Mouse (Mus musculus): ENCODE measurements at regions not wholly inside any gene's neighbourhood (a gene's known extent, or its start where the extent isn't known, plus 50 kb on each side); places are given as distances from the start of the nearest gene placed in this dataset.
"Not testable (repeated sequence)": the region's sequence is repeated elsewhere in the genome, so short reads cannot be mapped to it uniquely, and the experiment has no call there.

DNA sequence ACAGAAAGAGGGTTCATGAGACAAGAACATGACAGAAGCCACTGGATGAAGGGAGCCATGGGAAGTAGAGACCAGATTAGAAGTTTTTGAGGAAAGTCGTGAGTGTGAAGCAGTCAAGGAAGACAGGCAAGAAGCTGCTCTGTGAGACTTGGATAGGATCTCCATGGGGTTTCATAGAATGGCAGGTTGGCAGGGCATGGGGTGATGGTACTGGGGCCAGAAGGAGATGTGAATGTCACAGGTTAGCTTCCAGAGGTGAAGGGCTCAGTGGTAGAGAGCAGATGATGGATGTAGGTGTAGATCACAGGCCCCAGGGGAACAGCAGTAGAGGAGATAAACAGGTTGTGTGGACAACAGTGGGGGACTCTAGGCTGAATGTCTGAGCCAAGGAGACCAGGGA, 123.4 kb downstream of the Dll1 start:
- no peak overlapping the region for H3K4me3 ChIP-seq (ENCODE audit: low read depth, low read length)
- WGBS (ENCODE audit: insufficient replicate concordance) = 57% methylated on average over 1 of the region's 1 CpGs
- H3K4me1 ChIP-seq (ENCODE audit: control insufficient read depth, low read depth, low read length) = no peaks in the 10 kb centered on the region
- no peak overlapping the region for H3K27ac ChIP-seq (ENCODE audit: low read length)
- H3K4me2 ChIP-seq (ENCODE audit: low read depth, low read length) = no peak overlapping the region
- no peak for ATAC-seq (ENCODE audit: low read depth)
- H3K9ac ChIP-seq (ENCODE audit: low read depth, low read length) = no peak overlapping the region
- H3K9me3 ChIP-seq (replicated peaks; ENCODE audit: control insufficient read depth, low read length) = no peaks in the 10 kb centered on the region
- H3K27me3 ChIP-seq (ENCODE audit: control insufficient read depth, insufficient read depth, low read depth, low read length) = no peaks in the 10 kb centered on the region
- H3K36me3 ChIP-seq (ENCODE audit: control insufficient read depth, insufficient read depth) = no peaks in the 10 kb centered on the region

DNA sequence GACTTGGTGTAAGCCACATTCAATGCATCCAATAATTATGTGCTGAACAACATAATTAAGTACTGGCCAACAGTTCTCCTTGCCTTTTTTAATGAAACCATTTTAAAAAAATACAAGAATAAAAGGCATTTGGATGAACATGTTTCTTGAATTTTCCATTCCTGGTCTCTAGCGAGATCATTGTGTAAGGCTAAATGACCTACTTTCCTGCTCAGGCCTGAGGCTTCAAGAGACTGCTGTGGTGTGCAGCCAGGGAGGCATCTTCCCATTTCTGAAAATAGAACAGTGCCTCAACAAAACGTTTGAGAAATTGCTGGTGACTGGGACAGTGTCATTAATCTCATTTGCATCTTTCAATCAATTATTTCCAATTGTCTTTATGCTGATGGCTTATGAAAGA, 124.5 kb downstream of the Dll1 start:
- Histone ChIP-seq H3K27me3 (ENCODE audit: control insufficient read depth, insufficient read depth, low read depth, low read length) (no peaks in the 10 kb centered on the region), H3K4me2 (ENCODE audit: low read depth, low read length) (no peak overlapping the region), H3K27ac (ENCODE audit: low read length) (no peak overlapping the region), H3K9ac (ENCODE audit: low read depth, low read length) (no peak overlapping the region), H3K9me3 (replicated peaks; ENCODE audit: control insufficient read depth, low read length) (no peaks in the 10 kb centered on the region), H3K36me3 (ENCODE audit: control insufficient read depth, insufficient read depth) (no peaks in the 10 kb centered on the region), H3K4me3 (ENCODE audit: low read depth, low read length) (no peak overlapping the region), H3K4me1 (ENCODE audit: control insufficient read depth, low read depth, low read length) (no peaks in the 10 kb centered on the region)
- 36% methylated on average over 2 of the region's 2 CpGs for WGBS (ENCODE audit: insufficient replicate concordance)
- ATAC-seq (ENCODE audit: low read depth) = no peak

DNA sequence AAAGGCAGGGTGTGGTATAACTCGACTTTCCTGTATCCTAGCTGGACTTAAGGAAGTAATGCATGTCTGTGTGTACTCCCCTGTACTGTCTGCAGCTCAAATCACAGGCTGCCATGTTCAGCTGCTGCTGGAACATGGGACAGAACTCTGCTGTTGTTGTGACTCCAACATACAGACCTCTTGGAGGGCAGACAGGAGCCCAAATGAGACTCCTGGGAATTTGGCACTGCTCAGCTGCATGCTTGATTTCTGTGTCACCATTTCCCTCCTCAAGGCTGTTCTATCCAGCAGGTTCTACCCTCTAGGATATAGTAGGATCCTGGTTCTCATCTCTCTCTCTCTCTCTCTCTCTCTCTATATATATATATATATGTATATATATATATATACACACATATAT, 125.0 kb downstream of the Dll1 start:
- 31% methylated on average over 1 of the region's 1 CpGs for WGBS (ENCODE audit: insufficient replicate concordance)
- Histone ChIP-seq H3K27ac (ENCODE audit: low read length) (no peak overlapping the region), H3K4me2 (ENCODE audit: low read depth, low read length) (no peak overlapping the region), H3K4me1 (ENCODE audit: control insufficient read depth, low read depth, low read length) (no peaks in the 10 kb centered on the region), H3K4me3 (ENCODE audit: low read depth, low read length) (no peak overlapping the region), H3K9ac (ENCODE audit: low read depth, low read length) (no peak overlapping the region), H3K27me3 (ENCODE audit: control insufficient read depth, insufficient read depth, low read depth, low read length) (no peaks in the 10 kb centered on the region), H3K9me3 (replicated peaks; ENCODE audit: control insufficient read depth, low read length) (no peaks in the 10 kb centered on the region), H3K36me3 (ENCODE audit: control insufficient read depth, insufficient read depth) (no peaks in the 10 kb centered on the region)
- ATAC-seq (ENCODE audit: low read depth) = no peak

DNA sequence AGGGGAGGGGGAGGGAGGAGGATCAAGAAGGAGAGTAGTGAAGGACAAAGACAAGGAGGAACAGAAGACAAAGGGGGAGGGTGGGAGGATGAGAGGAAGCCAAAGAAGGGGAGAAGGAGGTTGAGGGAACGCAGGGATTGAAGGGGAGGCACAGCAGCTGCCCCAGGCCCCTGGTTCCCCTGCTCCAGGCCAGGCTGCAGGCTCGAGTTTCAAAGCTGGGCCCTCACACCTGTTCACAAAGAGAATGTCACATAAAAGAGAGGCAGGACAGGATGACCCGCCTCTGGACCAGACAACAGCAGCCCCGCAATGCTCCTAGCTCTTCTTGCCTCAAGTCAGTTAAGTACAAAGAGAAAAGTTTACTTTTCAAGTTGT, 128.3 kb downstream of the Dll1 start:
- Histone ChIP-seq H3K4me1 (ENCODE audit: control insufficient read depth, low read depth, low read length) (no peaks in the 10 kb centered on the region), H3K9ac (ENCODE audit: low read depth, low read length) (no peak overlapping the region), H3K27ac (ENCODE audit: low read length) (no peak overlapping the region), H3K36me3 (ENCODE audit: control insufficient read depth, insufficient read depth) (no peaks in the 10 kb centered on the region), H3K4me3 (ENCODE audit: low read depth, low read length) (no peak overlapping the region), H3K9me3 (replicated peaks; ENCODE audit: control insufficient read depth, low read length) (no peaks in the 10 kb centered on the region), H3K4me2 (ENCODE audit: low read depth, low read length) (no peak overlapping the region), H3K27me3 (ENCODE audit: control insufficient read depth, insufficient read depth, low read depth, low read length) (no peaks in the 10 kb centered on the region)
- ATAC-seq (ENCODE audit: low read depth) = no peak
- WGBS (ENCODE audit: insufficient replicate concordance) = 39% methylated on average over 4 of the region's 4 CpGs

DNA sequence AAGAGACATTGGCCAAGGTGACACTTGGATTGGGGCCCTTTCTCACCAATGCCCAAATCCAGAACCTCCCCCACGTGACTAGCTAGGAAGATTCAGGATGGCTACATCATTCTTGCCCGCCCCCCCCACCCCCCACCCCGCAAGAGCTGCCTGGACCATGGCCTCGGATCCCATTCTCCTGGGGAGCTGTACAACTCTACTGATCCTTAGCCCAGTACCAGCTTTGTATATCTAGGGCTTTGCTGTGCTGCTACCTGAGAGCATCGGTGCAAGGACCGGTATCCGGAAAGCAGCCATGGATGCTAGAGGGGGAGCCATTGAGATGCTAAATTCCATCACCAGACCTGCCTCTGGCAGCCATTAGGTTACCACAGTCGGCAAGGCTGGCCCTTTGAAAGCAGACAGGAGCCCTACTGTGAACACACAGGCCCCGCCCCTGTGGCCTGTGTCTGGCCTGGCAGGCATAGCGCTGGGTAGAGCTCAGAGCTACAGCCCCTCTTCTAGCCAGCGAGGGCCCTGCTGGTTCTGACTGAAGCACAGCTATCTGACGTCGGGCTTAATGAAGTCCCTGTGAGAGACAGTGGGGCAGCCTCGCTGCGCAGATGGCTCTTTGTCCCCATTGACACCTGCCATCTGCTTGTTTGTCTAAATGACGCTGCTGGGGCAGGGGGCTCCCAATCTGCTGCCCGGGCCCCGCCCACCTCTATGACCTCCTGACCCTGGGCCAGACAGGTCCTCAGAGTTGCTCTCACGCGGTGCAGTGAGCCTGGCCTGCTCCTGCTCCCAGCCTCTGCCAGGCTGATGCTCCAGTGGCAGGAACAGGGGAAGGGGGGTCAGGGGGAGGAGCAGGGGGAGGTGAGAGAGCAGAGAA, 128.9 kb downstream of the Dll1 start:
- H3K27ac ChIP-seq (ENCODE audit: low read length) = no peak overlapping the region
- H3K9me3 ChIP-seq (replicated peaks; ENCODE audit: control insufficient read depth, low read length) = no peaks in the 10 kb centered on the region
- H3K27me3 ChIP-seq (ENCODE audit: control insufficient read depth, insufficient read depth, low read depth, low read length) = no peaks in the 10 kb centered on the region
- no peaks in the 10 kb centered on the region for H3K36me3 ChIP-seq (ENCODE audit: control insufficient read depth, insufficient read depth)
- 14% methylated on average over 20 of the region's 20 CpGs for WGBS (ENCODE audit: insufficient replicate concordance)
- H3K4me1 ChIP-seq (ENCODE audit: control insufficient read depth, low read depth, low read length) = no peaks in the 10 kb centered on the region
- H3K9ac ChIP-seq (ENCODE audit: low read depth, low read length) = no peak overlapping the region
- no peak; the same call in 1 of the 2 replicates for ATAC-seq (ENCODE audit: low read depth)
- H3K4me2 ChIP-seq (ENCODE audit: low read depth, low read length) = no peak overlapping the region
- no peak overlapping the region for H3K4me3 ChIP-seq (ENCODE audit: low read depth, low read length)

DNA sequence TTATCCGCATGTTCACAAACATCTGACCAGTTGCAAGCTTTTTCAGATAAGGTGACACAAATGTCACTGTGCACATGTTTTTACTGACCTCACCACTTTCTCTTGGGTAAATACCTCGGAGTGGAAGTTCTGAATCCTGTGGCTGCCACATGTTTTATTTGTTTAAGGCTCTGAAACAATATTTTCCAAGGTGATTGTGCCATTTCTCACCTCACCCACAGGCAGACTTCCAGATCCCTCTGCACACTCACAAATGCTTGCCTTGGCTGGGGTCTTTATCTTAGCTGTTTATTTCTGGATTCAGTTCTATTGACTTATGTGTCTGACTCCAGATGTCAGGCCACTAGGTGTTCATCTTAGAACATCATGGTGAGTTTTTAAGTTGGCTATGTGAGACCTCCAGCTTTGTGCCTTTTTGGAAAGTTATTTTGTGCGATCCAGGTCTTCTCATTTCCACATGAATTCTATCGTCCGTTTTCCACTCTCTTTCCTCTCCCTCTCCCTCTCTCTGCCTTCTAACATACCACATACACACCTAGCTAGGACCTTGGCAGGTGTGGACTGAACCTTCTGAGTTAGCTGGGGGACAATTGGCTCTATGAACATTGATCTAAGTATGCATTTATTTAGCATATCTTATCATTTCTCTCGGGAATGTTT, 133.6 kb downstream of the Dll1 start:
- Histone ChIP-seq H3K9ac (ENCODE audit: low read depth, low read length) (no peak overlapping the region), H3K36me3 (ENCODE audit: control insufficient read depth, insufficient read depth) (no peaks in the 10 kb centered on the region), H3K4me3 (ENCODE audit: low read depth, low read length) (no peak overlapping the region), H3K4me1 (ENCODE audit: control insufficient read depth, low read depth, low read length) (no peaks in the 10 kb centered on the region), H3K27ac (ENCODE audit: low read length) (no peak overlapping the region), H3K4me2 (ENCODE audit: low read depth, low read length) (no peak overlapping the region), H3K9me3 (replicated peaks; ENCODE audit: control insufficient read depth, low read length) (no peaks in the 10 kb centered on the region), H3K27me3 (ENCODE audit: control insufficient read depth, insufficient read depth, low read depth, low read length) (no peaks in the 10 kb centered on the region)
- ATAC-seq (ENCODE audit: low read depth) = no peak
- WGBS (ENCODE audit: insufficient replicate concordance) = 55% methylated on average over 6 of the region's 6 CpGs

DNA sequence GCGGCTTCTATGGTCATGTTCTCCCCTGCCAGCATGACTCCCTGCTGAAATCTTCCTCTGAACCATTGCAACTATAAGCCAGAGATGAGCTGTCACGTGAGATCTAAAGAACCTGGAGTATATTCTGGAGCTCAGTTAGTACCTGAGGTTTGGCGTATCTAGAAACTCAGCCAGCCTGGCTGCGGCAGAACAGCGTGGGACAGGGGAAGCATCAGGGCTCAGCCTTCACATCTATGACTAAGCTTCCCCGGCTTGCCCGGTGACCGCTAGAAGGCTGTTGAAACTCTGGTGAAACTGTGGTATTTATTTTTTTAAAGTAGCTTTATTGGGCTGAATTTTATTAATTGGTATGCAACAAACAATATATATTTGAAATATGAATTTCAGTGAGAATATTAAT, 134.3 kb downstream of the Dll1 start:
- H3K4me2 ChIP-seq (ENCODE audit: low read depth, low read length) = no peak overlapping the region
- 69% methylated on average over 8 of the region's 8 CpGs for whole genome bisulfite sequencing (ENCODE audit: insufficient replicate concordance)
- H3K27ac ChIP-seq (ENCODE audit: low read length) = no peak overlapping the region
- H3K36me3 ChIP-seq (ENCODE audit: control insufficient read depth, insufficient read depth) = no peaks in the 10 kb centered on the region
- H3K4me1 ChIP-seq (ENCODE audit: control insufficient read depth, low read depth, low read length) = no peaks in the 10 kb centered on the region
- no peaks in the 10 kb centered on the region for H3K27me3 ChIP-seq (ENCODE audit: control insufficient read depth, insufficient read depth, low read depth, low read length)
- H3K9ac ChIP-seq (ENCODE audit: low read depth, low read length) = no peak overlapping the region
- no peak overlapping the region for H3K4me3 ChIP-seq (ENCODE audit: low read depth, low read length)
- no peak for ATAC-seq (ENCODE audit: low read depth)
- H3K9me3 ChIP-seq (replicated peaks; ENCODE audit: control insufficient read depth, low read length) = no peaks in the 10 kb centered on the region

DNA sequence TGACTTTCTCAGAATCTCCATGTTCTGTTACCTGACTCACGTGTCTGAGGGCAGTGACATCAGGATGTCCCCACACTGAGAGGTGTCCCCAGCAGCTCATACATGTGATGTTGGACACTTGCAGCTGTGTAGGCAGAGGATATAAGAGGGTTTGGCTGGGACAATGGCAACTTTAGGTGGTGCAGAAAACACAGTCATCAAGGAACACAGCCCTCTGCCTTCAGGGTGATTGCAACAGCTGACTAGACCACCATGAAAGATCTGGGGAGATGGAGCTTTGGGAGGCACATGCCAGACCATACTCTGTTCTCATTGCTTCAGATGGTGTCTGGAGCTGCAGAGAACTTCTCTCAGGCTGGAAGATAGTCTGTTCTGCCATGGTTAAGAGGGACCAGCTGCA, 135.2 kb downstream of the Dll1 start:
- Histone ChIP-seq H3K4me3 (ENCODE audit: low read depth, low read length) (no peak overlapping the region), H3K27ac (ENCODE audit: low read length) (no peak overlapping the region), H3K27me3 (ENCODE audit: control insufficient read depth, insufficient read depth, low read depth, low read length) (no peaks in the 10 kb centered on the region), H3K4me1 (ENCODE audit: control insufficient read depth, low read depth, low read length) (no peaks in the 10 kb centered on the region), H3K4me2 (ENCODE audit: low read depth, low read length) (no peak overlapping the region), H3K9me3 (replicated peaks; ENCODE audit: control insufficient read depth, low read length) (no peaks in the 10 kb centered on the region), H3K9ac (ENCODE audit: low read depth, low read length) (no peak overlapping the region), H3K36me3 (ENCODE audit: control insufficient read depth, insufficient read depth) (no peaks in the 10 kb centered on the region)
- no peak for ATAC-seq (ENCODE audit: low read depth)
- WGBS (ENCODE audit: insufficient replicate concordance) = 39% methylated on average over 1 of the region's 1 CpGs

DNA sequence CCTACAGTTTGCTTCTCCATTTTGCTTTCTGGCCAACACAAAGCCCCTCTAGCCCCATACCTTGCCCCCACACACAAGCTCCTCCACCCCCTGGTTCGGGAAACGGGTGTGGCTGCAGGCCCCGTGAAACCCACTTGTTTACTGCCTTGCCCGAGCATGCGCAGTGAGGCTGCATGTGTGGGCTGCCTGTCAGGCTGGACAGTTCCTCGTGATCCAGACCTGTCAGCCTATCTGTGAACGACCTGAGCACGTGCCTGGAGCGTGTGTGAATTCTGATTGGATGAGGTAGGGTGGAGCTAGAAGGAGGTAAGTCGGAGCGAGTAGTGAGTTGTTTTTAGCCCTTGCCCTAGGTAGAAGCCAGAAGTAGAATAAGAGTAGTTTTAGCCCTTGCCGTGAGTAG, 136.0 kb downstream of the Dll1 start:
- H3K27ac ChIP-seq (ENCODE audit: low read length); H3K36me3 ChIP-seq (ENCODE audit: control insufficient read depth, insufficient read depth); ATAC-seq (ENCODE audit: low read depth); H3K4me3 ChIP-seq (ENCODE audit: low read depth, low read length); H3K4me1 ChIP-seq (ENCODE audit: control insufficient read depth, low read depth, low read length); H3K9me3 ChIP-seq (replicated peaks; ENCODE audit: control insufficient read depth, low read length); H3K9ac ChIP-seq (ENCODE audit: low read depth, low read length); H3K27me3 ChIP-seq (ENCODE audit: control insufficient read depth, insufficient read depth, low read depth, low read length); H3K4me2 ChIP-seq (ENCODE audit: low read depth, low read length): not testable (repeated sequence)
- WGBS (ENCODE audit: insufficient replicate concordance) = 46% methylated on average over 12 of the region's 12 CpGs
